Mouse (Mus musculus): ENCODE measurements around the gene Traip.

DNA sequence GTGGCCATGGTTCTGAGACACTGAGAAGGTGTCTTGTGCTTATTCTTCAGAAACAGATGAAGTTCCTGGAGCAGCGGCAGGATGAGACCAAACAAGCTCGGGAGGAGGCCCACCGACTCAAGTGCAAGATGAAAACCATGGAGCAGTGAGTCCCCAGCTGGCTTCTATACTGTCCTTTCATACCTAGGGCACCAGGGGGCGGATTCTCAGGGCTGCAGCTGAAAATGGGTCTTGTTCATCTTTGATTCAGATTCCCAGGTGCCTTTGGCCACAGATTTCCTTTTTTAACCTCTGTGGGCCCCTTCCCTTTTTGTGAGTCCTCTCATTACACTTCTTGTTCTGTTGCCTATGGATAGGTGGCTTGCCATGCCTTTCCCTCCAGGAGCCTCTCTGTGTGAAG lies 11.0 kb downstream of the Traip start:
- TF ChIP-seq EP300 (IDR thresholded peaks at IDR 0.05; ENCODE audit: low read depth) (no peak), CTCF (IDR thresholded peaks at IDR 0.05; ENCODE audit: low read depth) (peak; percentile 30; the same call in 1 of the 2 replicates)
